Mouse (Mus musculus): Measurements from ENCODE around the gene Tnfrsf19.

Tnfrsf19 gene

DNA sequence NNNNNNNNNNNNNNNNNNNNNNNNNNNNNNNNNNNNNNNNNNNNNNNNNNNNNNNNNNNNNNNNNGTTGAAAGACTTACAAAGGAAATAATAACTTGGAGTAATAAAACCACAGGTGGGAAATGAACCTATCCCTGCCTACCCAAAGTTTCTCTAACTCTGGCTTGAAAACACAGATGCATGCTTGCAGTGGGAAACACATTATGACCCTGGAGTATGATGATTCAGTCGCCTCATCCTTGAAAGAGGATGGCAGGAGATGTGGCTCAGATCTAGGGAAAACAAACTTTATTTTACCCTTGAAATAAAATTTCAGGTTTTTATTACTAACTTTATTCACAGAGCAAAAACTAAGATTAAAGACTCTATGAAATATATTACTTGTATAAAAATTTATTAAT, 26.4 kb downstream of the Tnfrsf19 start:
- DNase-seq: no peak

DNA sequence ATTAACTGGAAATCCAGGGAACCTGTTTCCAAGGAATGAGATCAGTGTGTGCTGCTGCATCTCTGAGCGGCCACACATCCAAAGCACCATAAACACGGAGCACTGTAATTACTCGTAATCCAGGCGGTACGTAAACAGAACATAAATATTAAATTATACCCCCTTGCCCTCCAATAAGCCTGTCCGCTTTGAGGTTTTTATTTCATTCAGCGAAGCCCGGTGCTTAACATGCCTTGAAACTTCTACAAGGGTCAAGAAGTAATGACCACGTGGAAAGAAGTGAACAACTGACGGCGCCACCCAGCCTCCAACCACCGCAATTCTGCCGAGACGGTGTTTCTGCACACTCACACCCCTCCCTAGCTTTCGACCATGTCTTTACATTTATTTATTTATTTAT, 31.7 kb downstream of the Tnfrsf19 start:
- no peak for DNase-seq

GRCm38 (mm10) chr14:61012397-61012931, 33.8 kb downstream of the Tnfrsf19 start:
- DNase-seq: peak; percentile 84 to 88

- DNase-seq: no peak
Observed at GRCm38 (mm10) chr14:61011621-61012174, 34.6 kb downstream of the Tnfrsf19 start.

DNA sequence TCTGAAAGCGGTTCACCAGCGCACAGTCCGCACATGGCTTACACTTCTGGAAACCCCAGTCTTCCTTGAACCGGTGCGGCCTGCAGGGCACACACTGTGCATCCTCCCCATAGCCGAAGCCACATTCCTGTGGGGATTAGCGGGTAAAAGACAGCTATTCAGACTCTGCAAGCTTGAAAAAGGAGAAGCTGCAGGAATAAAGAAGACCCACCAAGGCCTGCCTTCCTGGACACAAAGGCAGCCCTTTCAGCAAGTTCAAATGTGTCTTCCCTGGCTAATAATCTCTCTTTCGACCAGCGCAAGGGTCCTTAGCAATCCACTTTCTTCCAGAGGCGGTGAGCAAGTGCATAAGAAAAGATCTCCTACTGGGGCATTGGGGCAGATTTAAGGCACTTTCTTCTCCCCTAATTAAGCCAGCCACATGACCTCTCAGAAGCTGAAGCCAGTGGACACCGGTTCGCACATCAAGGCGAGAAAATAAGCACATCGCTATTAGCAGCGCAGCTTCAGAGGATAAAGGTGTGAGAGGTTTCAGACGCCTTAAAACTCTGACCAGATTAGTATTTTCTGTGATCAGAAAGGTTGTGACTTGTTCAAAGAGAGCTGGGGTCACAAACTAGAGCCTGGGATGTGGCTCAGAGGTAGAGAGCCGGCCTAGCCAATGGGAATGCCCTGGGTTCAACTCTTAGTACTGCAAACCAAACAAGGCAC, 41.0 kb downstream of the Tnfrsf19 start:
- DNase-seq: no peak

GRCm38 (mm10) chr14:61003676-61004075, 42.6 kb downstream of the Tnfrsf19 start:
- DNase-seq: no peak

DNA sequence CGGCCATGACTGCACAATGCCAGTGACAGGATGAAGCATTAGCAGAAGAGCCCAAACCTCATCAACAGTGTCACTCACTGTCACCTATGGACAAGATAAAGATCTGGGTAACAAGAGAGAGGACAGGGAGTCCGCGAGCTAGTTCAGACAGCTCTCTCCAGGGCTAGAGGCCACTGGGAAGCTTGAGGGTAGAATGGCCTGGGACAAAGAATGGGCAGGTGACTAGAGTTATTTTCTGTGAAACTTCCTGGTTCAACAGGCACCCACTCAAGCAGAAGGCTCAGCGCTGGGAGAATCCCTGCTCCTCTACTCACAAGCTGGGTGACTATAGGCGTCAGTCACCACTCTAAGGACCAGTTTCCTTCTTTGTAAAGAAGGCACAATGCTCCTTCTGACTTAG, 46.2 kb downstream of the Tnfrsf19 start:
- DNase-seq: no peak

DNA sequence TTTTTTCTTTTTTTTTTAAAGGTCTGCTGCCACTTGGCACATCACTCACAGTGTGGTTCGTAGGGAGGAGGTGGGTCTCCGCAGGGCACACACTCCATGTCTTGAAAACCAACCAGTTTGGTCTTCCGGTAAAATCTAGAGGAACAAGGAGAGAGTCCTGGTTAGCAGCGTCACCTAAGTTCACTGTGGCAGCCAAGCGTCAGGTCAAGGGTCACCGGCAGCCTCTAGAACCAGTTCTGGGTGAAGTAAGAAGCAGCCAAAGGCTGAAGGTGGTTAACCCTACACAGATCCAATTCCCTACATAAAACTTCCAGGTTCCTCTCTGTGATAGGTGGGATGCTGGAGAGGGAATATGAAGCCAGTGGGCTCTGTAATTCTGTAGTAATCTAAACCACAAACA, 49.7 kb downstream of the Tnfrsf19 start:
- no peak for DNase-seq

DNA sequence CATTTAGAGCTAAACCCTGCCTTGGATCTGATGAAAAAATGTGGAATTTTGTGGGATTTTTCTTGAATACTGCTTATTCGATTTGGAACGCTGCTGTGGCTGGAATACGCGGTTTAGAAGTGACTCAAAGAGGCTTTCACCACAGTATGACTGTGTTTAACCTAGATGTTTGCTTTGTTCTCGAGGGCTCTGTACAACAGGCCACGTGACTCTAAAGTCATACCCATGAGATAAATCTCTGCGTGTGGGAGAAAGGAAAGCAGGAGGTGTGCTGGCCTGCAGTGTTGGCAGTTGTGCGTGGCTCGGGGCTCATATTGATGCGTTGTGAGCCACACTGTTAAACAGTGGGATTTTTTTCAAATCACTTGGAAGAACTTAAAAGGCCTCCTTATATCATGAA, 52.8 kb downstream of the Tnfrsf19 start:
- no peak for DNase-seq

- no peak for DNase-seq
Observed at GRCm38 (mm10) chr14:60993092-60993491, 53.2 kb downstream of the Tnfrsf19 start.

DNA sequence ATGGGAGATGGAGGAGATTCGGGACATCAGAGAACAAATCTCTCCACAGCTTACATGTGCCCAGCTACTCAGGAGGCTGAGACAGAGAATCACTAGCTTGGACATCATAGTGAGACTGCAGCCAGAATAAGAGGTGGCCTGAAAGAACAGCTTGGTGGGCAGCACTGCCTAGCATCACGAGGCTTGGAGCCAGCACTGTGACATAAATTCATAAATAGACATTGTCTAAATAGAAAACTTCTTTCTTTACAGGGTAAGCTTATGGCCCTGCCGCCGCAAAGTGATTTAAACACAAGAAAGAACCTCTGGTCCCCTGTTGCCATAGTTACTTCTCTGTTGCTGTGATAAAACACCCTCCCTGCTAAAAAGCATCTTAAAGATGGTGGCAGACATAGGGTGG, 54.1 kb downstream of the Tnfrsf19 start:
- DNase-seq: no peak

- no peak for DNase-seq
Observed at GRCm38 (mm10) chr14:60988228-60988627, 58.1 kb downstream of the Tnfrsf19 start.

GRCm38 (mm10) chr14:60986926-60987325, 59.4 kb downstream of the Tnfrsf19 start:
- DNase-seq: no peak

DNA sequence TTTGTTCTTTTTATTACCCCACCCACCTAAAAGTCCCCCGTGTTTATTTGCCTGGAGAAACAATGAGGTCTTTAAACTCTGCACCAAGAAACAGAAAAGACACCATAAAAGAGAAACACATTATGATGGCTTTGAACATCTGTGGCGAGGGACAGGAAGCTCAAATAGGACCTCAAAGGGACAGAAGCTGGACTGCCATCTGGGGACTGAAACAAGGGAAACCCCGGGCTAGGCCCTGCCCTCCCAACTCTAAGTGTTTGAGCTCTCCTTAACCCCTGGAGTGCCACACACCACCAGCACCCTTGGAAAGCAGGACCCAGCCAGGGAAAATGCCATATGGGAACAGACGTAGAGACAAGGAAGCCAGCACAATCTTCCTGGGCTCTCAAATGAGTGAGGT, 61.2 kb downstream of the Tnfrsf19 start:
- no peak for DNase-seq

DNA sequence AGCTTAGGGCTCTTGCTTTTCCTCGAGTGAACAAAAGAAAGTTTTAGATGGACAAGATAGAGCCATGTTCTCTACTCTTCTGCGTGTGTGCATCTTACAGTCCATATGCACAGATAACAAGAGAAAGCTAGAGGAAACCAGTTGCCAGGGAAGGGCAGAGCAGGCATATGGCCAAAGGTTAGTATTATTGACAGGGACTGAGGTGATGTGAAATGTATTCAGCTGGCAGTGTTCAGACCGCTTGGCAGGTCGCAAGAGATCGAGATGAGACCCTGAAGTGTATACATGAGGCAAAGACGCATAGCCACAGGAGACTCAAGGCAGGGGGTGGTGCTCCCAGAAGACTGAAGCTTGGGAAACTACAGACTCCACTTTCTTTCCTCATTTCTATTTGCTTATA, 62.0 kb downstream of the Tnfrsf19 start:
- DNase-seq: no peak

DNA sequence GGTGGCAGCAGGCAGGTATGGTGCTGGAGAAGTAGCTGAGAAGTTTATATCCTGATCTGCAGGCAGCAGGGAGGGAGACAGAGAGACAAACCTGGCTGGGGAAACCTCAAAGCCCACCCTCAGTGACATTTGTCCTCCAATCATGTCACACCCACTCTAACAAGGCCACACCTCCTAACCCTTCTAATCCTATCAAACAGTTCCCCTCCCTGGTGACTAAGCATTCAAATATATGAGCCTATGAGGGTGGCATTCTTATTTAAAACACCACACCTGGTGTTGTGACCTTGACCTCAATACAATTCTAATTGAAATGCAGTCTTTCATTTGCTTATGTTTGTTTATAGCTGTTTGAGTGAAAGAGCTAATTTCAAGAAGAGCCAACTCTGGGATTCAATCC, 64.2 kb downstream of the Tnfrsf19 start:
- DNase-seq: no peak

GRCm38 (mm10) chr14:60980244-60980887, 65.9 kb downstream of the Tnfrsf19 start:
- no peak for DNase-seq

DNA sequence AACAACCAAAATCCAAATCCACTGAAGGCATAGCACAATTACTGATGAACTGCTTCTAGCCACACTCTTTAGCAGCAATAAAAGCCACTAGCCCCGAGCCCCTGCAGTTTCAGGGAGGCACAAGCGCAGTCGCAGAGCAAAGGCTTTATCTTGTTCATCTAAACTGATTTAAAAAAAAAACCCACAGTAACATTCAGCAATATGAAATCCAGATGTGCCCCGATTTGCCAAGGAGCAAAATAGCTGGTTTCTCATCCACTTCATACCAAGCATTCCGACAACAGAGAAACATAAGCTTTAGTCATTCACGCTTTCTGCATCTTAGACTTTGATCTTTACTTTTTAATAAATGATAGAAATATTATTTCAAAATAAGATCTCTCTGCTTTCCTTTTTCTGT, 68.2 kb downstream of the Tnfrsf19 start:
- no peak for DNase-seq

- no peak for DNase-seq
Observed at GRCm38 (mm10) chr14:60976231-60976630, 70.1 kb downstream of the Tnfrsf19 start.

- no peak for DNase-seq
Observed at GRCm38 (mm10) chr14:60975736-60976135, 70.6 kb downstream of the Tnfrsf19 start.

DNA sequence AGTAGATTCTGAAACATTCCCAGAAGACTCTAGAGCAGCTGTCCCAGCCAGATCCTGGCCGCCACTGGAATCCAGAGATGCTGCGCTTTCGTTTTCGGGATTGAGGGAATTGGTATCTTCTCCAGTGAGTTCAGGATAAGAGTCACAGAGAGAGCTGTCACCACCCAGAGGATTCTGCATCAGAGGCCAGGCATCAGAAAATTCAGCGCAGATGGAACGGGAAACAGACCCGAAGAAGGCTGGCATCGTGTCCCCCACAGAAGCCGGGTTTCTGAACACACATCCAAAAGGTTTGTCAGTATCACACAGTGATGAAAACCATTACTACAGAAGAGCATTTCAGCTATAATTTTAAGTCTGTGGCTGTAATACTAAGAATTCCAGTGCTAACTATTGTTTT, 75.3 kb downstream of the Tnfrsf19 start:
- DNase-seq: no peak

GRCm38 (mm10) chr14:60966061-60966460, 80.2 kb downstream of the Tnfrsf19 start:
- DNase-seq: no peak

DNA sequence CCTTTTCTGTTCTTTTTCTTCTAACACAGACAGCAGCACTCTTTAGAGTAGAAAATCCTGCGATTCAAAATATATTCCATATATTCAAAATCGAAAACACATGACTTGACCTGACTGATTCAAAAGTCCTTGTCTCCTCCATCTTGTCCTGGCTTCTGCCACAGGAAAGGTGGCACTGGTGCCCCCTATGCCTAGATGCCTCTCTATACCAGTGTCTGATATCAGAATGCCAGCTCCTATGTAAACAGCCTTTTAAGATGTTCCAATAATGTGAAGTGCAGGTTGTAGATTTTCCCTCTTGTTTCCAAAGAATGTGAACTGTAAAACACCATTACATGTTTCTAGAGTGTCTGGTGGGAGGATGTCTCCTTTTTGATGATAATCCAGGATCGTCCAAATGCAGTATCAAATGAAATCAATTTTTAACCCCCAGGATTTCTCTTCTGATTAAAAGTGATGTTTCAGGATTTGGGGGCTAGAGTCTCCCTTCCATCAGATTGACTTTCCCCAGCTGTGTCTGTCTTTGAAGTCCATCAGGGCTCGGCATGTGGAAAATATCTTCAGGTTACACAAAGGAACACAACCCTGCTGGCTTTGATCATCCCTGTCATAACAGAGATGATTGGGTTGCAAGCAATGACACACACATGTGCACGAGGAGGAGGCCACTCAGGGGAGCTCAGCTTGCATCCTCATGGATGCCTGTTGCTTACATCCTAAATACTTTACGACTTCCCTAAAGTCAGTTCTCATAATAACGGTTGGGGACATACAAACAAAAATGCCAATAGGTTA, 82.1 kb downstream of the Tnfrsf19 start:
- DNase-seq: no peak

Measured in thymus, adult 18-20 months (tissue).